8 mouse cellular contexts compared by ENCODE assay signal in the genomic region with DNA sequence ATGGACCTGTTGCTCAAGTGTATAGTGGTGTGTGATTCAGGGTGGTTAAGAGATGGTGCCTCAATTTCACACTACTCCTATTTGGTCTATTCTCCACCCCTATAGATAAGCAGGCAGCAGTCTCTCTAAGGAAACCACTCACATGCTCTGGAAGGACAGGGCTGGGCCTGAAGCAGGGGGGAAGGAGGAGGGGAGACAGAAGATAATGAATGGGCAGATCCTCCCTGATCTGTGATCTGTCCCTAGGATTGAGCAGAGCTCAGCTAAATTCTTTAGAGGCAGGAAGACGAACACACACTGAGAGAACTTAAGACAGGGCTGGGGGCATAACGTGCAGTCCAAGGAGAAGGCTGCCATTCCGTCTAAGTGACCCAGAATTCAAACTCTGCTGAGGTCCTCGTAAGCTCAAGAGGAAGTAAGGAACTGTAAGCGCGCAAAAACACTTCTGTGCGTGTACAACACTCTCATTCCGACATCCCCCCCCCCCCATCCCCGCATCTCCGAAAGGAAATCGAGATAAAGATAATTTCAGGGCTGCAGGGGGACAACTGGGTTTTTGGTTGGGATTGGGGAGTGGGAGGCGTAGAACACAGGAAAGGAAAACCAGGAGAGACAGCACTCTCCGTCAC. TPM values are rescaled to one million over a fixed set of nuclear protein-coding genes. Genes with fewer than 3 reads are reported as not detected.
DNase-seq lines count a peak whose midpoint lies in the region; ATAC-seq and TF ChIP-seq lines count a peak whose summit lies in the region.

No protein-coding gene starts in this region.

- DNase-seq in layer of hippocampus, adult 2 months (ENCODE audit: low spot score in 2 of 2), result no peak
- no peak for DNase-seq in layer of hippocampus, postnatal 10 days (ENCODE audit: low spot score in 2 of 2)
- no peak for DNase-seq in ovary, postnatal 10 days (ENCODE audit: low spot score)
- no peak for DNase-seq in layer of hippocampus, adult 9-11 months
- no peak for DNase-seq in layer of hippocampus, postnatal 25 days (ENCODE audit: extremely low spot score in 1 of 2, low spot score in 1 of 2)

- WGBS in hindbrain, embryonic 13.5 days, result 4% methylated on average over 13 of the region's 13 CpGs
- WGBS in macrophage (ENCODE audit: missing documents), result under 1% methylated on average over 13 of the region's 13 CpGs

- H3K4me1 ChIP-seq in bone marrow macrophage, adult 2 months (ENCODE audit: control insufficient read depth, insufficient read depth, low read length), result peaks cover 26% of the 10 kb centered on the region
- peaks cover 26% of the 10 kb centered on the region for H3K4me1 ChIP-seq in hindbrain, embryonic 13.5 days (replicated peaks)

- peaks cover 24% of the 10 kb centered on the region for H3K36me3 ChIP-seq in hindbrain, embryonic 13.5 days
- H3K36me3 ChIP-seq in macrophage (ENCODE audit: inconsistent target), result no peaks in the 10 kb centered on the region; the same call in 1 of the 2 replicates

- peak overlapping the region; percentile 96 for H3K27ac ChIP-seq in layer of hippocampus, adult 2 months
- peak overlapping the region; percentile 80 for H3K27ac ChIP-seq in bone marrow macrophage, adult 2 months (ENCODE audit: insufficient read depth, low read depth, low read length)
- no peak overlapping the region for H3K27ac ChIP-seq in hindbrain, embryonic 13.5 days
- H3K27ac ChIP-seq in macrophage, result peak overlapping the region; percentile 99

- ATAC-seq in hindbrain, embryonic 13.5 days (ENCODE audit: low FRiP score), result no peak

- H3K9me3 ChIP-seq in hindbrain, embryonic 13.5 days, result no peaks in the 10 kb centered on the region

- H3K4me2 ChIP-seq in hindbrain, embryonic 13.5 days, result peak overlapping the region; percentile 77

- H3K4me3 ChIP-seq in layer of hippocampus, adult 2 months, result peak overlapping the region; percentile 97
- H3K4me3 ChIP-seq in bone marrow macrophage, adult 2 months (ENCODE audit: insufficient read depth, low read length), result peak overlapping the region; percentile 93
- H3K4me3 ChIP-seq in hindbrain, embryonic 13.5 days, result peak overlapping the region; percentile 79
- peak overlapping the region; percentile 100 for H3K4me3 ChIP-seq in macrophage (ENCODE audit: inconsistent target)

- H3K79me2 ChIP-seq in macrophage (ENCODE audit: inconsistent target), result peaks cover 58% of the 10 kb centered on the region

- H3K9ac ChIP-seq in hindbrain, embryonic 13.5 days, result peak overlapping the region; percentile 97

- no peak for TF ChIP-seq CTCF in layer of hippocampus, adult 2 months (conservative IDR thresholded peaks at IDR 0.05)
- TF ChIP-seq CTCF in bone marrow macrophage, adult 2 months (IDR thresholded peaks at IDR 0.05; ENCODE audit: low read depth, low read length), result no peak

- TF ChIP-seq POLR2A in bone marrow macrophage, adult 2 months (IDR thresholded peaks at IDR 0.05; ENCODE audit: borderline replicate concordance, low read depth, low read length), result no peak

- H3K27me3 ChIP-seq in hindbrain, embryonic 13.5 days, result peaks cover 4% of the 10 kb centered on the region; the same call in 1 of the 2 replicates

RNA-seq across cellular contexts. Expression of a gene that starts 0.8 kb away (rescaled TPM):
- total RNA-seq in layer of hippocampus, adult 2 months (2021), result 100 to 1,000 TPM; 137 to 148 TPM
- 100 to 1,000 TPM; 152 to 165 TPM for total RNA-seq in layer of hippocampus, postnatal 10 days (2021)
- polyA plus RNA-seq in bone marrow macrophage, adult 2 months (2012; ENCODE audit: insufficient read depth, insufficient read length, missing spikeins), result 269 and 300 TPM in 2 replicates
- 28.2 and 29.0 TPM in 2 replicates for polyA plus RNA-seq in hindbrain, embryonic 13.5 days (2015; fragmentation: Nextera tagmentation; extraction: Ambion mirVana)
- total RNA-seq in macrophage (2018; cell fraction: chromatin; rRNA removed), result 100 to 1,000 TPM in 1 of 26 experiments, 10 to 100 TPM in 25; 39.2 to 102 (median 64.6) TPM
- 100 to 1,000 TPM; 286 to 464 (median 359) TPM for total RNA-seq in macrophage (2018; cell fraction: cytosol; rRNA removed)
- 100 to 1,000 TPM in 24 of 26 experiments, 10 to 100 TPM in 2; 81.7 to 239 (median 158) TPM for total RNA-seq in macrophage (2018; cell fraction: nucleus; rRNA removed)
- polyA plus RNA-seq in macrophage (2018), result 348 to 578 TPM (median 378 TPM) in 3 replicates
- total RNA-seq in layer of hippocampus, postnatal 25 days (2021), result 100 to 1,000 TPM; 141 to 152 TPM

RNA-seq across cellular contexts. Expression of a gene that starts 22.5 kb away (rescaled TPM):
- 1 to 10 TPM; 1.8 to 2.8 TPM for total RNA-seq in layer of hippocampus, adult 2 months (2021)
- total RNA-seq in layer of hippocampus, postnatal 10 days (2021), result 1 to 10 TPM; 1.5 to 2.2 TPM
- not detected in 2 replicates for polyA plus RNA-seq in bone marrow macrophage, adult 2 months (2012; ENCODE audit: insufficient read depth, insufficient read length, missing spikeins)
- 7.4 and 7.5 TPM in 2 replicates for polyA plus RNA-seq in hindbrain, embryonic 13.5 days (2015; fragmentation: Nextera tagmentation; extraction: Ambion mirVana)
- 1 to 10 TPM in 3 of 26 experiments, under 1 TPM in 18, not detected in 5; 0.18 to 3.5 (median 0.32) TPM for total RNA-seq in macrophage (2018; cell fraction: chromatin; rRNA removed)
- under 1 TPM in 14 of 26 experiments, not detected in 12; 0.03 to 0.52 (median 0.06) TPM for total RNA-seq in macrophage (2018; cell fraction: cytosol; rRNA removed)
- total RNA-seq in macrophage (2018; cell fraction: nucleus; rRNA removed), result 1 to 10 TPM in 3 of 26 experiments, under 1 TPM in 12, not detected in 11; 0.10 to 2.2 (median 0.30) TPM
- not detected in 3 replicates for polyA plus RNA-seq in macrophage (2018)
- 1 to 10 TPM; 1.1 to 1.8 TPM for total RNA-seq in layer of hippocampus, postnatal 25 days (2021)

RNA-seq across cellular contexts. Expression of a gene that starts 23.6 kb away (rescaled TPM):
- not detected for total RNA-seq in layer of hippocampus, adult 2 months (2021)
- not detected for total RNA-seq in layer of hippocampus, postnatal 10 days (2021)
- polyA plus RNA-seq in bone marrow macrophage, adult 2 months (2012; ENCODE audit: insufficient read depth, insufficient read length, missing spikeins), result not detected in 2 replicates
- 0.43 TPM in 1 of 2 replicates, not detected in the other for polyA plus RNA-seq in hindbrain, embryonic 13.5 days (2015; fragmentation: Nextera tagmentation; extraction: Ambion mirVana)
- total RNA-seq in macrophage (2018; cell fraction: chromatin; rRNA removed), result 1 to 10 TPM in 6 of 26 experiments, not detected in 20; 1.5 to 3.3 (median 1.7) TPM
- total RNA-seq in macrophage (2018; cell fraction: cytosol; rRNA removed), result under 1 TPM in 10 of 26 experiments, not detected in 16; 0.25 to 0.92 (median 0.34) TPM
- 1 to 10 TPM in 8 of 26 experiments, under 1 TPM in 1, not detected in 17; 0.99 to 5.3 (median 3.1) TPM for total RNA-seq in macrophage (2018; cell fraction: nucleus; rRNA removed)
- polyA plus RNA-seq in macrophage (2018), result not detected in 3 replicates
- not detected for total RNA-seq in layer of hippocampus, postnatal 25 days (2021)

RNA-seq across cellular contexts. Expression of a gene that starts 25.0 kb away (rescaled TPM):
- total RNA-seq in layer of hippocampus, adult 2 months (2021), result 10 to 100 TPM; 55.4 to 57.8 TPM
- total RNA-seq in layer of hippocampus, postnatal 10 days (2021), result 10 to 100 TPM; 61.6 to 66.2 TPM
- 18.8 and 18.9 TPM in 2 replicates for polyA plus RNA-seq in bone marrow macrophage, adult 2 months (2012; ENCODE audit: insufficient read depth, insufficient read length, missing spikeins)
- polyA plus RNA-seq in hindbrain, embryonic 13.5 days (2015; fragmentation: Nextera tagmentation; extraction: Ambion mirVana), result 47.4 and 48.0 TPM in 2 replicates
- total RNA-seq in macrophage (2018; cell fraction: chromatin; rRNA removed), result 10 to 100 TPM; 35.6 to 91.5 (median 59.1) TPM
- total RNA-seq in macrophage (2018; cell fraction: cytosol; rRNA removed), result 10 to 100 TPM; 11.8 to 23.7 (median 19.2) TPM
- 10 to 100 TPM; 16.9 to 85.9 (median 40.5) TPM for total RNA-seq in macrophage (2018; cell fraction: nucleus; rRNA removed)
- 22.4 to 41.0 TPM (median 23.3 TPM) in 3 replicates for polyA plus RNA-seq in macrophage (2018)
- total RNA-seq in layer of hippocampus, postnatal 25 days (2021), result 10 to 100 TPM; 55.6 to 55.9 TPM

RNA-seq across cellular contexts. Expression of a gene that starts 25.5 kb away (rescaled TPM):
- not detected for total RNA-seq in layer of hippocampus, adult 2 months (2021)
- total RNA-seq in layer of hippocampus, postnatal 10 days (2021), result under 1 TPM in 1 of 2 experiments, not detected in 1; 0.62 TPM
- not detected in 2 replicates for polyA plus RNA-seq in bone marrow macrophage, adult 2 months (2012; ENCODE audit: insufficient read depth, insufficient read length, missing spikeins)
- 0.42 TPM in 1 of 2 replicates, not detected in the other for polyA plus RNA-seq in hindbrain, embryonic 13.5 days (2015; fragmentation: Nextera tagmentation; extraction: Ambion mirVana)
- total RNA-seq in macrophage (2018; cell fraction: chromatin; rRNA removed), result not detected
- total RNA-seq in macrophage (2018; cell fraction: cytosol; rRNA removed), result not detected
- total RNA-seq in macrophage (2018; cell fraction: nucleus; rRNA removed), result not detected
- polyA plus RNA-seq in macrophage (2018), result not detected in 3 replicates
- total RNA-seq in layer of hippocampus, postnatal 25 days (2021), result not detected
